9 mouse cellular contexts compared by ENCODE assay signal in genomic region chr11:107865128-107865527, GRCm38 (mm10). TPM values are rescaled to one million over a fixed set of nuclear protein-coding genes. Genes with fewer than 3 reads are reported as not detected.
A peak's percentile ranks its signal among the peaks of the same experiment; 100 is the strongest.
DNase-seq lines count a peak whose midpoint lies in the region; ATAC-seq and TF ChIP-seq lines count a peak whose summit lies in the region.
"Had no signal": no experiment of that assay in that cellular context is flagged by ENCODE, and none has a peak within 500 bp of the region (broad histone marks: within the 10 kb centered on the region; RNA-seq: fewer than 3 reads in every experiment).

No protein-coding gene starts in this region.

- H3K4me3 ChIP-seq in cortical plate, adult 2 months (ENCODE audit: insufficient read depth, low read length), result no peak overlapping the region
- no peak overlapping the region for H3K4me3 ChIP-seq in small intestine, adult 2 months (ENCODE audit: low read depth, low read length)
- H3K4me3 ChIP-seq: liver, embryonic 15.5 days had no signal

- peak; percentile 77 for DNase-seq in ES-CJ7 (ENCODE audit: low read depth, low spot score)
- DNase-seq in adrenal gland, adult (ENCODE audit: inconsistent age in 2 of 2, low spot score in 1 of 2), result peak; percentile 51 to 88
- DNase-seq in layer of hippocampus, adult 8-10 months (ENCODE audit: low spot score in 2 of 2), result peak; percentile 61 to 86
- DNase-seq in lung, postnatal 25 days (ENCODE audit: low spot score), result peak; percentile 57

- peaks cover 1% of the 10 kb centered on the region for H3K4me1 ChIP-seq in cortical plate, adult 2 months (ENCODE audit: control insufficient read depth, insufficient read depth, low read length)
- no peaks in the 10 kb centered on the region for H3K4me1 ChIP-seq in small intestine, adult 2 months (ENCODE audit: control insufficient read depth, insufficient read depth, insufficient read length, low read length)
- H3K4me1 ChIP-seq: liver, embryonic 15.5 days had no signal

- no peak overlapping the region for H3K27ac ChIP-seq in cortical plate, adult 2 months (ENCODE audit: insufficient read depth, low read length)
- H3K27ac ChIP-seq in small intestine, adult 2 months (ENCODE audit: insufficient read depth, low read depth, low read length), result no peak overlapping the region
- H3K27ac ChIP-seq: liver, embryonic 15.5 days had no signal

- peak; percentile 80 for TF ChIP-seq CTCF in cortical plate, adult 2 months (IDR thresholded peaks at IDR 0.05; ENCODE audit: extremely low read depth, insufficient read depth, low read length)
- peak; percentile 68; the same call in 1 of the 2 replicates for TF ChIP-seq CTCF in small intestine, adult 2 months (IDR thresholded peaks at IDR 0.05; ENCODE audit: extremely low read depth, insufficient read length, insufficient replicate concordance, low read depth, low read length)

- 11% methylated on average over 7 of the region's 7 CpGs for WGBS in small intestine, adult 2 months

- no peaks in the 10 kb centered on the region for H3K36me3 ChIP-seq in small intestine, adult 2 months (ENCODE audit: control insufficient read depth, insufficient read depth, low read length)
- H3K36me3 ChIP-seq: liver, embryonic 15.5 days had no signal

- peak; percentile 67 for ATAC-seq in granulocyte monocyte progenitor cell, adult 5-6 weeks (replicated peaks; ENCODE audit: poor library complexity, severe bottlenecking)
- ATAC-seq in activated CD4-positive, CD25-positive, alpha-beta regulatory T cell, adult 4 months, result no peak

- H3K27me3 ChIP-seq in small intestine, adult 2 months (ENCODE audit: control insufficient read depth, insufficient read depth, low read length), result no peaks in the 10 kb centered on the region
- H3K27me3 ChIP-seq: liver, embryonic 15.5 days had no signal

- no peak for TF ChIP-seq POLR2A in cortical plate, adult 2 months (IDR thresholded peaks at IDR 0.05; ENCODE audit: extremely low read depth, insufficient read depth, low read length)
- no peak for TF ChIP-seq POLR2A in small intestine, adult 2 months (IDR thresholded peaks at IDR 0.05; ENCODE audit: low read depth, low read length)

RNA-seq across cellular contexts. Expression of gene Cacng5, which starts 49.7 kb away (rescaled TPM):
- polyA plus RNA-seq in cortical plate, adult 2 months (2012; rRNA removed), result 4.0 and 4.4 TPM in 2 replicates
- total RNA-seq in granulocyte monocyte progenitor cell, adult 5-6 weeks (2014; fragmentation: Nextera tagmentation), result not detected in 2 replicates
- not detected in 2 replicates for total RNA-seq in granulocyte monocyte progenitor cell, adult 5-6 weeks (2017)
- total RNA-seq in layer of hippocampus, adult 8-10 months (2022), result 10 to 100 TPM; 10.8 to 14.5 (median 12.6) TPM
- polyA plus RNA-seq in small intestine, adult 2 months (2012; rRNA removed), result 0.03 and 0.05 TPM in 2 replicates
- polyA plus RNA-seq in activated CD4-positive, CD25-positive, alpha-beta regulatory T cell, adult 4 months (2017; shearing (Covaris generic)), result not detected
